In genomic region chr10:80400704-80401161, GRCm38 (mm10) we compare ENCODE assay signal across 8 mouse cellular contexts. TPM values are rescaled to one million over a fixed set of nuclear protein-coding genes. Genes with fewer than 3 reads are reported as not detected.
DNase-seq lines count a peak whose midpoint lies in the region; ATAC-seq and TF ChIP-seq lines count a peak whose summit lies in the region.

No protein-coding gene starts in this region.

- ATAC-seq in lung, embryonic 14.5 days (ENCODE audit: insufficient read depth) = no peak
- no peak for ATAC-seq in limb, embryonic 11.5 days (ENCODE audit: insufficient number of reproducible peaks, low FRiP score, low TSS enrichment, low read depth)
- no peak for ATAC-seq in neural tube, embryonic 14.5 days (ENCODE audit: low read depth)
- no peak for ATAC-seq in granulocyte monocyte progenitor cell, adult 5-6 weeks (replicated peaks; ENCODE audit: poor library complexity, severe bottlenecking)

- H3K9ac ChIP-seq in lung, embryonic 14.5 days = peak overlapping the region; percentile 13; the same call in 1 of the 2 replicates
- no peak overlapping the region for H3K9ac ChIP-seq in limb, embryonic 11.5 days (ENCODE audit: low read length)
- H3K9ac ChIP-seq in neural tube, embryonic 14.5 days (replicated peaks; ENCODE audit: low read depth, low read length) = no peak overlapping the region

- H3K4me2 ChIP-seq in lung, embryonic 14.5 days = peak overlapping the region; percentile 73
- H3K4me2 ChIP-seq in limb, embryonic 11.5 days (ENCODE audit: low read depth, severe bottlenecking) = peak overlapping the region; percentile 68; the same call in 1 of the 2 replicates
- H3K4me2 ChIP-seq in neural tube, embryonic 14.5 days (ENCODE audit: low read depth, low read length) = peak overlapping the region; percentile 74; the same call in 1 of the 2 replicates

- intact Hi-C loops in left cerebral cortex, postnatal 36 days (cut with DNase I) = no loop called here

- WGBS in lung, embryonic 14.5 days = 75% methylated on average over 4 of the region's 4 CpGs
- 75% methylated on average over 4 of the region's 4 CpGs for WGBS in limb, embryonic 11.5 days
- 89% methylated on average over 4 of the region's 4 CpGs for WGBS in neural tube, embryonic 14.5 days

- no peak for DNase-seq in lung, embryonic 14.5 days
- DNase-seq in lung, postnatal 36 days = no peak
- DNase-seq in limb, embryonic 11.5 days (ENCODE audit: low spot score) = no peak
- DNase-seq in left cerebral cortex, postnatal 36 days (ENCODE audit: low spot score in 2 of 2) = no peak
- DNase-seq in spleen, adult 18-20 months = no peak

- no peaks in the 10 kb centered on the region for H3K27me3 ChIP-seq in lung, embryonic 14.5 days (ENCODE audit: insufficient read depth, low read length)
- H3K27me3 ChIP-seq in limb, embryonic 11.5 days (ENCODE audit: control insufficient read depth, insufficient read depth, low read length) = no peaks in the 10 kb centered on the region
- no peaks in the 10 kb centered on the region for H3K27me3 ChIP-seq in neural tube, embryonic 14.5 days (ENCODE audit: control insufficient read depth, insufficient read depth, low read length)

- peak overlapping the region; percentile 86; the same call in 1 of the 2 replicates for H3K27ac ChIP-seq in lung, embryonic 14.5 days (ENCODE audit: low read depth)
- peak overlapping the region; percentile 10; the same call in 1 of the 2 replicates for H3K27ac ChIP-seq in embryonic fibroblast, embryonic 13.5 days (ENCODE audit: insufficient read depth, low read length)
- H3K27ac ChIP-seq in limb, embryonic 11.5 days (replicated peaks; ENCODE audit: low read depth, low read length) = peak overlapping the region; percentile 86; the same call in 1 of the 2 replicates
- peak overlapping the region; percentile 82; the same call in 1 of the 2 replicates for H3K27ac ChIP-seq in neural tube, embryonic 14.5 days (ENCODE audit: low read depth, low read length)

- TF ChIP-seq CTCF in lung, embryonic 14.5 days (IDR thresholded peaks at IDR 0.05; ENCODE audit: low read depth) = no peak
- no peak for TF ChIP-seq CTCF in embryonic fibroblast, embryonic 13.5 days (IDR thresholded peaks at IDR 0.05; ENCODE audit: borderline replicate concordance, insufficient read depth, low read length)

- TF ChIP-seq POLR2A in embryonic fibroblast, embryonic 13.5 days (IDR thresholded peaks at IDR 0.05; ENCODE audit: low read depth, low read length) = no peak

- peaks cover 50% of the 10 kb centered on the region for H3K36me3 ChIP-seq in lung, embryonic 14.5 days (ENCODE audit: insufficient read depth)
- H3K36me3 ChIP-seq in limb, embryonic 11.5 days (ENCODE audit: control insufficient read depth, insufficient read depth, low read length) = peaks cover 23% of the 10 kb centered on the region
- peaks cover 22% of the 10 kb centered on the region for H3K36me3 ChIP-seq in neural tube, embryonic 14.5 days (ENCODE audit: control insufficient read depth, insufficient read depth, low read length)

- H3K4me1 ChIP-seq in lung, embryonic 14.5 days (ENCODE audit: insufficient read depth) = peaks cover 14% of the 10 kb centered on the region
- peaks cover 10% of the 10 kb centered on the region for H3K4me1 ChIP-seq in embryonic fibroblast, embryonic 13.5 days (ENCODE audit: control insufficient read depth, insufficient read depth, low read length)
- peaks cover 19% of the 10 kb centered on the region for H3K4me1 ChIP-seq in limb, embryonic 11.5 days (ENCODE audit: control insufficient read depth, insufficient read depth, low read length)
- peaks cover 25% of the 10 kb centered on the region for H3K4me1 ChIP-seq in neural tube, embryonic 14.5 days (ENCODE audit: control insufficient read depth, insufficient read depth, low read length)

- H3K9me3 ChIP-seq in lung, embryonic 14.5 days (ENCODE audit: low read depth, low read length) = no peaks in the 10 kb centered on the region
- no peaks in the 10 kb centered on the region for H3K9me3 ChIP-seq in limb, embryonic 11.5 days (ENCODE audit: control insufficient read depth, low read length)
- no peaks in the 10 kb centered on the region for H3K9me3 ChIP-seq in neural tube, embryonic 14.5 days (ENCODE audit: control insufficient read depth, low read length)

- 0 out of 2 replicates have a peak overlapping the region, but pooled peaks have one; percentile 82 for H3K4me3 ChIP-seq in lung, embryonic 14.5 days (ENCODE audit: low read depth, low read length)
- no peak overlapping the region for H3K4me3 ChIP-seq in embryonic fibroblast, embryonic 13.5 days (ENCODE audit: insufficient read depth, low read length)
- H3K4me3 ChIP-seq in limb, embryonic 11.5 days (ENCODE audit: low read depth, low read length) = no peak overlapping the region
- H3K4me3 ChIP-seq in neural tube, embryonic 14.5 days (ENCODE audit: low read depth, low read length) = no peak overlapping the region

RNA-seq across cellular contexts. Expression of gene Mbd3, which starts 1.4 kb away (rescaled TPM):
- polyA plus RNA-seq in lung, embryonic 14.5 days (2014; fragmentation: Nextera tagmentation; extraction: Ambion mirVana) = 224 and 268 TPM in 2 replicates
- polyA plus RNA-seq in embryonic fibroblast, embryonic 13.5 days (2011; ENCODE audit: insufficient read length, low read depth, missing spikeins) = 83.3 and 99.1 TPM in 2 replicates
- 302 and 337 TPM in 2 replicates for polyA plus RNA-seq in limb, embryonic 11.5 days (2014; fragmentation: Nextera tagmentation; extraction: Ambion mirVana)
- 162 and 166 TPM in 2 replicates for polyA plus RNA-seq in neural tube, embryonic 14.5 days (2014; fragmentation: Nextera tagmentation; extraction: Ambion mirVana)
- 85.0 and 105 TPM in 2 replicates for total RNA-seq in granulocyte monocyte progenitor cell, adult 5-6 weeks (2014; fragmentation: Nextera tagmentation)
- total RNA-seq in granulocyte monocyte progenitor cell, adult 5-6 weeks (2017) = 94.1 and 106 TPM in 2 replicates
- total RNA-seq in left cerebral cortex, postnatal 36 days (2021) = 100 to 1,000 TPM; 147 to 150 TPM

RNA-seq across cellular contexts. Expression of gene Uqcr11, which starts 5.9 kb away (rescaled TPM):
- 663 and 669 TPM in 2 replicates for polyA plus RNA-seq in lung, embryonic 14.5 days (2014; fragmentation: Nextera tagmentation; extraction: Ambion mirVana)
- 182 and 231 TPM in 2 replicates for polyA plus RNA-seq in embryonic fibroblast, embryonic 13.5 days (2011; ENCODE audit: insufficient read length, low read depth, missing spikeins)
- polyA plus RNA-seq in limb, embryonic 11.5 days (2014; fragmentation: Nextera tagmentation; extraction: Ambion mirVana) = 527 and 533 TPM in 2 replicates
- polyA plus RNA-seq in neural tube, embryonic 14.5 days (2014; fragmentation: Nextera tagmentation; extraction: Ambion mirVana) = 674 and 791 TPM in 2 replicates
- total RNA-seq in granulocyte monocyte progenitor cell, adult 5-6 weeks (2014; fragmentation: Nextera tagmentation) = 382 and 438 TPM in 2 replicates
- 172 and 277 TPM in 2 replicates for total RNA-seq in granulocyte monocyte progenitor cell, adult 5-6 weeks (2017)
- total RNA-seq in left cerebral cortex, postnatal 36 days (2021) = 100 to 1,000 TPM; 411 to 444 TPM

RNA-seq across cellular contexts. Expression of gene Mex3d, which starts 13.3 kb away (rescaled TPM):
- polyA plus RNA-seq in lung, embryonic 14.5 days (2014; fragmentation: Nextera tagmentation; extraction: Ambion mirVana) = 7.4 and 8.6 TPM in 2 replicates
- 39.1 and 40.4 TPM in 2 replicates for polyA plus RNA-seq in embryonic fibroblast, embryonic 13.5 days (2011; ENCODE audit: insufficient read length, low read depth, missing spikeins)
- 9.8 and 10.4 TPM in 2 replicates for polyA plus RNA-seq in limb, embryonic 11.5 days (2014; fragmentation: Nextera tagmentation; extraction: Ambion mirVana)
- 11.5 and 12.2 TPM in 2 replicates for polyA plus RNA-seq in neural tube, embryonic 14.5 days (2014; fragmentation: Nextera tagmentation; extraction: Ambion mirVana)
- total RNA-seq in granulocyte monocyte progenitor cell, adult 5-6 weeks (2014; fragmentation: Nextera tagmentation) = 0.67 and 3.6 TPM in 2 replicates
- total RNA-seq in granulocyte monocyte progenitor cell, adult 5-6 weeks (2017) = 2.1 and 2.2 TPM in 2 replicates
- 10 to 100 TPM; 18.1 to 23.4 TPM for total RNA-seq in left cerebral cortex, postnatal 36 days (2021)

RNA-seq across cellular contexts. Expression of gene Tcf3, which starts 32.7 kb away (rescaled TPM):
- 148 and 175 TPM in 2 replicates for polyA plus RNA-seq in lung, embryonic 14.5 days (2014; fragmentation: Nextera tagmentation; extraction: Ambion mirVana)
- 64.8 and 72.9 TPM in 2 replicates for polyA plus RNA-seq in embryonic fibroblast, embryonic 13.5 days (2011; ENCODE audit: insufficient read length, low read depth, missing spikeins)
- 232 and 248 TPM in 2 replicates for polyA plus RNA-seq in limb, embryonic 11.5 days (2014; fragmentation: Nextera tagmentation; extraction: Ambion mirVana)
- 30.4 and 42.1 TPM in 2 replicates for polyA plus RNA-seq in neural tube, embryonic 14.5 days (2014; fragmentation: Nextera tagmentation; extraction: Ambion mirVana)
- total RNA-seq in granulocyte monocyte progenitor cell, adult 5-6 weeks (2014; fragmentation: Nextera tagmentation) = 33.8 and 55.2 TPM in 2 replicates
- 30.7 and 48.4 TPM in 2 replicates for total RNA-seq in granulocyte monocyte progenitor cell, adult 5-6 weeks (2017)
- total RNA-seq in left cerebral cortex, postnatal 36 days (2021) = 10 to 100 TPM; 26.0 to 28.3 TPM

RNA-seq across cellular contexts. Expression of gene Plk5, which starts 44.5 kb away (rescaled TPM):
- polyA plus RNA-seq in lung, embryonic 14.5 days (2014; fragmentation: Nextera tagmentation; extraction: Ambion mirVana) = 0.61 and 0.77 TPM in 2 replicates
- not detected in 2 replicates for polyA plus RNA-seq in embryonic fibroblast, embryonic 13.5 days (2011; ENCODE audit: insufficient read length, low read depth, missing spikeins)
- 0.49 and 0.61 TPM in 2 replicates for polyA plus RNA-seq in limb, embryonic 11.5 days (2014; fragmentation: Nextera tagmentation; extraction: Ambion mirVana)
- 2.4 and 3.4 TPM in 2 replicates for polyA plus RNA-seq in neural tube, embryonic 14.5 days (2014; fragmentation: Nextera tagmentation; extraction: Ambion mirVana)
- total RNA-seq in granulocyte monocyte progenitor cell, adult 5-6 weeks (2014; fragmentation: Nextera tagmentation) = not detected in 2 replicates
- total RNA-seq in granulocyte monocyte progenitor cell, adult 5-6 weeks (2017) = not detected in 2 replicates
- 10 to 100 TPM; 16.9 to 33.1 TPM for total RNA-seq in left cerebral cortex, postnatal 36 days (2021)

Comparison
In these comparisons a context has a peak if more than half of its experiments do, and no peak if none do; other contexts are left out.
1. H3K27ac ChIP-seq: peak in every context shown above with its lines; median percentile 86 in lung, embryonic 14.5 days; 86 in limb, embryonic 11.5 days; 82 in neural tube, embryonic 14.5 days; 10 in embryonic fibroblast, embryonic 13.5 days.